Mouse (Mus musculus) ES-E14 (cell line): ENCODE measurements around the gene Emd. TPM values are rescaled to one million over a fixed set of nuclear protein-coding genes. Genes with fewer than 3 reads are reported as not detected.

Experiments used
- DNase-seq: peaks from one replicate; pipeline ENCODE4 v3.0.0-alpha.2; 2013; ENCODE audit warnings: low read depth, low spot score
- H3K27ac ChIP-seq: 2 replicates; pipeline ENCODE4 v1.5.1; 2012; ENCODE audit warnings: low read depth, mild to moderate bottlenecking, low read length, moderate library complexity, mixed read lengths; ENCODE audit not compliant: poor library complexity, insufficient read depth, severe bottlenecking
- H3K36me3 ChIP-seq: 2 replicates; pipeline ENCODE4 v1.6.1; 2012; ENCODE audit warnings: mild to moderate bottlenecking, low read length, moderate library complexity, mixed read lengths; ENCODE audit not compliant: control insufficient read depth, poor library complexity, insufficient read depth, severe bottlenecking
- H3K4me1 ChIP-seq, 2 experiments: fragments of 150-350 bp in 1 of 2; sonication (generic) in 1 of 2; 2 replicates each; pipeline ENCODE4 v1.6.1; 2012; ENCODE audit warnings: low read length in 2 of 2, mild to moderate bottlenecking in 1 of 2, mixed read lengths in 1 of 2; ENCODE audit not compliant: control insufficient read depth in 2 of 2, insufficient read depth in 2 of 2, poor library complexity in 1 of 2
- H3K4me3 ChIP-seq, 2 experiments: fragments of 150-350 bp in 1 of 2; sonication (generic) in 1 of 2; 2 replicates each; pipeline ENCODE4 v1.5.1; 2012; ENCODE audit warnings: low read length in 2 of 2, low read depth in 1 of 2, mild to moderate bottlenecking in 1 of 2, mixed read lengths in 1 of 2; ENCODE audit not compliant: insufficient read depth in 1 of 2, poor library complexity in 1 of 2, severe bottlenecking in 1 of 2
- H3K9ac ChIP-seq: 2 replicates; pipeline ENCODE4 v1.6.1; 2012; ENCODE audit warnings: low read depth, mild to moderate bottlenecking, low read length, mixed read lengths; ENCODE audit not compliant: poor library complexity, insufficient read depth, severe bottlenecking
- H3K9me3 ChIP-seq: fragments of 150-350 bp; sonication (generic); 2 replicates; pipeline ENCODE4 v1.6.1; 2012; ENCODE audit warnings: low read depth, mild to moderate bottlenecking, low read length; ENCODE audit not compliant: control insufficient read depth, insufficient read depth
- CHD2 ChIP-seq: IDR thresholded peaks from 2 replicates; pipeline ENCODE4 v1.6.1; 2014; ENCODE audit warnings: mild to moderate bottlenecking, low read depth, low read length, inconsistent platforms
- HCFC1 ChIP-seq: IDR thresholded peaks from 2 replicates; pipeline ENCODE4 v1.6.1; 2012; ENCODE audit warnings: low read length, inconsistent platforms, borderline replicate concordance; ENCODE audit not compliant: insufficient read depth
- MAFK ChIP-seq: IDR thresholded peaks from 2 replicates; pipeline ENCODE4 v1.6.1; 2014; ENCODE audit warnings: mild to moderate bottlenecking, low read depth, low read length, inconsistent platforms; ENCODE audit not compliant: insufficient read depth
- ZC3H11A ChIP-seq: IDR thresholded peaks from 2 replicates; pipeline ENCODE4 v1.6.1; 2012; ENCODE audit warnings: low read depth, mild to moderate bottlenecking, inconsistent platforms, low read length, borderline replicate concordance
- ZNF384 ChIP-seq: IDR thresholded peaks from 2 replicates; pipeline ENCODE4 v1.6.1; 2012; ENCODE audit warnings: low read depth, low read length, inconsistent platforms
- in situ Hi-C, 2 experiments: fragments of 600-800 bp; cut with MboI; formaldehyde crosslinking; loops; one replicate each; pipeline ENCODE4 v1.15.1; 2025; ENCODE audit warnings: low sequenced_read_pairs in 2 of 2, inconsistent platforms in 1 of 2; ENCODE audit not compliant: unreplicated experiment in 2 of 2
- total RNA-seq: library from RNA; depleted of rRNA; stranded (reverse); fragments of 300-350 nt; gene quantifications from 2 replicates; pipeline ENCODE4 v1.2.3, GENCODE M21; 2012

The Emd gene
- total RNA-seq, 1 experiment: 59.0 TPM

- Histone ChIP-seq H3K9ac (no peak overlapping the region), H3K36me3 (0 out of 2 replicates have a peak, but pooled peaks cover 2% of the 10 kb centered on the region), H3K27ac (no peak overlapping the region), H3K4me3 (no peak overlapping the region), H3K9me3 (no peaks in the 10 kb centered on the region), H3K4me1 (0 out of 4 replicates have a peak, but pooled peaks cover 0 to 3% of the 10 kb centered on the region in 2 experiments)
- TF ChIP-seq CHD2: no peak
- TF ChIP-seq ZNF384: no peak
- TF ChIP-seq HCFC1: no peak
- TF ChIP-seq MAFK: no peak
- no peak for TF ChIP-seq ZC3H11A
- no peak for DNase-seq
- in situ Hi-C loops: loop anchor here (10.0 to 25.0 kb wide), 2 partner anchors 166 to 286 kb away; partner anchors contain the start of gene Hcfc1 (in 1 of the 2)
Observed at GRCm38 (mm10) chrX:74248651-74249050, 5.8 kb upstream of the Emd start.

GRCm38 (mm10) chrX:74249615-74250014 lies 4.9 kb upstream of the Emd start, which contains the start of gene Flna:
Gene Flna, minus strand, starts transcription at chrX:74249820.
- no peak for TF ChIP-seq ZC3H11A
- no peak for TF ChIP-seq ZNF384
- no peak for TF ChIP-seq HCFC1
- no peak for TF ChIP-seq MAFK
- no peak for TF ChIP-seq CHD2

GRCm38 (mm10) chrX:74254888-74255565 lies 540 bp downstream of the Emd start:
- Histone ChIP-seq H3K9ac (peak overlapping the region; percentile 89), H3K4me1 (no peaks in the 10 kb centered on the region), H3K27ac (peak overlapping the region; percentile 71), H3K4me3 (peak overlapping the region; percentile 78 to 88), H3K9me3 (no peaks in the 10 kb centered on the region), H3K36me3 (peaks cover 10% of the 10 kb centered on the region)
- no peak for DNase-seq
- in situ Hi-C loops: no loop called here
- TF ChIP-seq CHD2 (no peak), MAFK (no peak), ZC3H11A (no peak), ZNF384 (no peak), HCFC1 (no peak)

More at GRCm38 (mm10) chrX:74249615-74250014, 4.9 kb upstream of the Emd start, which contains the start of gene Flna:
- Histone ChIP-seq H3K27ac (no peak within 1 kb of the TSS), H3K9ac (peak within 1 kb of the TSS; percentile 61), H3K4me1 (0 out of 4 replicates have a peak, but pooled peaks cover 0 to 3% of the 10 kb centered on the region in 2 experiments), H3K36me3 (no peaks in the 10 kb centered on the region), H3K9me3 (no peaks in the 10 kb centered on the region), H3K4me3 (peak within 1 kb of the TSS; percentile 67 to 70)
- DNase-seq: no peak
- in situ Hi-C loops: loop anchor here (10.0 to 25.0 kb wide), 2 partner anchors 165 to 287 kb away; partner anchors contain the start of gene Hcfc1 (in 1 of the 2)

- H3K36me3 ChIP-seq: peaks cover 10% of the 10 kb centered on the region
- DNase-seq: no peak
- H3K27ac ChIP-seq: no peak overlapping the region
- no peak overlapping the region for H3K9ac ChIP-seq
- H3K4me1 ChIP-seq: no peaks in the 10 kb centered on the region
- in situ Hi-C loops: no loop called here
- no peak overlapping the region for H3K4me3 ChIP-seq
- no peak for TF ChIP-seq ZC3H11A
- H3K9me3 ChIP-seq: no peaks in the 10 kb centered on the region
Observed at GRCm38 (mm10) chrX:74257746-74258145, 3.3 kb downstream of the Emd start.
